8 mouse cellular contexts compared by ENCODE assay signal in the genomic region with DNA sequence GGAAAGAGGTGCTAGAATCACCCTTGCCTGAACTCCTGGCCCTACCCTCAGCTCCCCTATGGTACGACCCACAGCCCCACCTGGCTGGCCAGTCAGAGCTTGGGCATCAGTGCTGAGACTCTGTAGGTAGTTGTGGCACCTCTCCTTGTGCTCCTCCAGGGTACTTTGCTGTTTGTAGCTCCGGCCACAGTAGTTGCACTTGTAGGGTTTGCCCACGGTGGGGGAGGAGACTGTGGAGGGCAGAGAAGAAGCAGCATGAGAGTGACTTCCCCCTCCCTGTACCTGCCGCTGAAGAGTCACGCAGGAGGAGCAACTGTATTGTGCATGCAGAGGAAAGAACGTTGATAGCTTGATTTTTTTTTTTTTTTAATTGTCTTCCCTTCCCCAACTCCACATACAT. TPM values are rescaled to one million over a fixed set of nuclear protein-coding genes. Genes with fewer than 3 reads are reported as not detected.
DNase-seq lines count a peak whose midpoint lies in the region; ATAC-seq and TF ChIP-seq lines count a peak whose summit lies in the region.
"Had no signal": no experiment of that assay in that cellular context is flagged by ENCODE, and none has a peak within 500 bp of the region (broad histone marks: within the 10 kb centered on the region; RNA-seq: fewer than 3 reads in every experiment).

No protein-coding gene starts in this region.

- no peak for ATAC-seq in kidney, postnatal 0 days (replicated peaks; ENCODE audit: low FRiP score, low read depth)
- peak; percentile 73 for ATAC-seq in common myeloid progenitor, adult 5-6 weeks (replicated peaks; ENCODE audit: low read depth, poor library complexity, severe bottlenecking)
- no peak for ATAC-seq in liver, embryonic 12.5 days

- WGBS in kidney, postnatal 0 days, result 50% methylated on average over 6 of the region's 6 CpGs
- 30% methylated on average over 6 of the region's 6 CpGs for WGBS in liver, embryonic 12.5 days (ENCODE audit: insufficient replicate concordance)

- no peaks in the 10 kb centered on the region for H3K9me3 ChIP-seq in kidney, postnatal 0 days (replicated peaks; ENCODE audit: low read length)
- H3K9me3 ChIP-seq in liver, embryonic 12.5 days (replicated peaks), result no peaks in the 10 kb centered on the region

- TF ChIP-seq CTCF in kidney, postnatal 0 days (IDR thresholded peaks at IDR 0.05; ENCODE audit: low read depth), result no peak

- H3K36me3 ChIP-seq in kidney, postnatal 0 days (ENCODE audit: insufficient read depth, low read length), result peaks cover 3% of the 10 kb centered on the region; the same call in 1 of the 2 replicates
- H3K36me3 ChIP-seq in liver, embryonic 12.5 days, result no peaks in the 10 kb centered on the region

- no peak overlapping the region for H3K4me3 ChIP-seq in kidney, postnatal 0 days (replicated peaks; ENCODE audit: low read depth, low read length)
- H3K4me3 ChIP-seq in liver, embryonic 12.5 days, result no peak overlapping the region

- 0 out of 2 replicates have a peak overlapping the region, but pooled peaks have one; percentile 15 for H3K4me2 ChIP-seq in kidney, postnatal 0 days (ENCODE audit: low read length)
- peak overlapping the region; percentile 44; the same call in 1 of the 2 replicates for H3K4me2 ChIP-seq in liver, embryonic 12.5 days
- H3K4me2 ChIP-seq: lung, embryonic 14.5 days had no signal

- H3K27ac ChIP-seq in kidney, postnatal 0 days, result no peak overlapping the region
- H3K27ac ChIP-seq in liver, embryonic 12.5 days, result no peak overlapping the region

- no peaks in the 10 kb centered on the region for H3K27me3 ChIP-seq in kidney, postnatal 0 days (ENCODE audit: insufficient read depth, low read length)
- H3K27me3 ChIP-seq in liver, embryonic 12.5 days (replicated peaks), result peaks cover 64% of the 10 kb centered on the region

- H3K4me1 ChIP-seq in kidney, postnatal 0 days (replicated peaks; ENCODE audit: insufficient read depth, low read length), result no peaks in the 10 kb centered on the region
- H3K4me1 ChIP-seq in liver, embryonic 12.5 days, result peaks cover 32% of the 10 kb centered on the region

- no peak overlapping the region for H3K9ac ChIP-seq in kidney, postnatal 0 days (ENCODE audit: low read depth, low read length)
- H3K9ac ChIP-seq in liver, embryonic 12.5 days, result no peak overlapping the region
- H3K9ac ChIP-seq: lung, embryonic 14.5 days had no signal

- DNase-seq in kidney, postnatal 0 days (ENCODE audit: low spot score), result no peak
- DNase-seq in kidney, postnatal 36 days, result no peak
- DNase-seq in thymus, postnatal 0 days (ENCODE audit: low spot score), result peak; percentile 55
- no peak for DNase-seq in c-Kit-positive CD71-positive TER-119-positive erythroid progenitor cells, embryonic 14.5 days (ENCODE audit: low spot score)
- DNase-seq in cerebellum, adult 11 months, result no peak
- DNase-seq: lung, embryonic 14.5 days had no signal

RNA-seq across cellular contexts. Expression of gene Ikzf4, which starts 9.2 kb away (rescaled TPM):
- 1.4 and 1.8 TPM in 2 replicates for polyA plus RNA-seq in kidney, postnatal 0 days (2015; fragmentation: Nextera tagmentation; extraction: Ambion mirVana)
- not detected in 2 replicates for total RNA-seq in common myeloid progenitor, adult 5-6 weeks (2017)
- polyA plus RNA-seq in liver, embryonic 12.5 days (2016; fragmentation: Nextera tagmentation; extraction: Ambion mirVana), result 0.41 and 0.42 TPM in 2 replicates
- 0.98 and 1.1 TPM in 2 replicates for polyA plus RNA-seq in thymus, postnatal 0 days (2015; fragmentation: Nextera tagmentation; extraction: Ambion mirVana)

RNA-seq across cellular contexts. Expression of gene Rps26, which starts 10.0 kb away (rescaled TPM):
- 836 and 985 TPM in 2 replicates for polyA plus RNA-seq in kidney, postnatal 0 days (2015; fragmentation: Nextera tagmentation; extraction: Ambion mirVana)
- 1,052 and 1,471 TPM in 2 replicates for total RNA-seq in common myeloid progenitor, adult 5-6 weeks (2017)
- polyA plus RNA-seq in liver, embryonic 12.5 days (2016; fragmentation: Nextera tagmentation; extraction: Ambion mirVana), result 555 and 561 TPM in 2 replicates
- polyA plus RNA-seq in thymus, postnatal 0 days (2015; fragmentation: Nextera tagmentation; extraction: Ambion mirVana), result 1,143 and 1,215 TPM in 2 replicates

RNA-seq across cellular contexts. Expression of gene Suox, which starts 37.3 kb away (rescaled TPM):
- polyA plus RNA-seq in kidney, postnatal 0 days (2015; fragmentation: Nextera tagmentation; extraction: Ambion mirVana), result 14.2 and 15.1 TPM in 2 replicates
- total RNA-seq in common myeloid progenitor, adult 5-6 weeks (2017), result 4.6 and 5.2 TPM in 2 replicates
- 10.4 and 10.5 TPM in 2 replicates for polyA plus RNA-seq in liver, embryonic 12.5 days (2016; fragmentation: Nextera tagmentation; extraction: Ambion mirVana)
- polyA plus RNA-seq in thymus, postnatal 0 days (2015; fragmentation: Nextera tagmentation; extraction: Ambion mirVana), result 13.4 and 16.9 TPM in 2 replicates

RNA-seq across cellular contexts. Expression of gene Erbb3, which starts 47.1 kb away (rescaled TPM):
- 9.6 and 10.2 TPM in 2 replicates for polyA plus RNA-seq in kidney, postnatal 0 days (2015; fragmentation: Nextera tagmentation; extraction: Ambion mirVana)
- 1.0 and 1.8 TPM in 2 replicates for total RNA-seq in common myeloid progenitor, adult 5-6 weeks (2017)
- polyA plus RNA-seq in liver, embryonic 12.5 days (2016; fragmentation: Nextera tagmentation; extraction: Ambion mirVana), result 1.8 TPM in 2 replicates
- 0.85 and 0.87 TPM in 2 replicates for polyA plus RNA-seq in thymus, postnatal 0 days (2015; fragmentation: Nextera tagmentation; extraction: Ambion mirVana)

RNA-seq across cellular contexts. Expression of gene Rab5b, which starts 59.5 kb away (rescaled TPM):
- polyA plus RNA-seq in kidney, postnatal 0 days (2015; fragmentation: Nextera tagmentation; extraction: Ambion mirVana), result 57.9 and 61.7 TPM in 2 replicates
- 24.5 and 29.0 TPM in 2 replicates for total RNA-seq in common myeloid progenitor, adult 5-6 weeks (2017)
- 34.2 and 34.7 TPM in 2 replicates for polyA plus RNA-seq in liver, embryonic 12.5 days (2016; fragmentation: Nextera tagmentation; extraction: Ambion mirVana)
- polyA plus RNA-seq in thymus, postnatal 0 days (2015; fragmentation: Nextera tagmentation; extraction: Ambion mirVana), result 45.3 and 46.5 TPM in 2 replicates
